Mouse (Mus musculus) stomach, embryonic 14.5 days (tissue): Measurements from ENCODE around the gene Csnk1g1. TPM values are rescaled to one million over a fixed set of nuclear protein-coding genes. Genes with fewer than 3 reads are reported as not detected.

ENCODE experiments used
- ATAC-seq: fragments of 200-750 bp; cut with Nextera tagmentation; 2 replicates; pipeline ENCODE4 v1.8.0; 2017; ENCODE audit warnings: low read depth, moderate TSS enrichment; ENCODE audit not compliant: insufficient number of reproducible peaks, insufficient read depth, low FRiP score
- H3K27ac ChIP-seq: fragments of 300-500 bp; sonication (generic); 2 replicates; pipeline ENCODE4 v1.5.1; 2014; ENCODE audit warnings: mild to moderate bottlenecking, low read length, moderate library complexity, mixed read lengths
- H3K27me3 ChIP-seq: fragments of 300-500 bp; sonication (generic); 2 replicates; pipeline ENCODE4 v1.6.1; 2014; ENCODE audit warnings: low read length, control low read depth, mixed read lengths; ENCODE audit not compliant: control insufficient read depth, insufficient read depth
- H3K36me3 ChIP-seq: fragments of 300-500 bp; sonication (generic); 2 replicates; pipeline ENCODE4 v1.6.1; 2014; ENCODE audit warnings: mild to moderate bottlenecking, control low read depth, low read length, moderate library complexity, mixed read lengths; ENCODE audit not compliant: control insufficient read depth, insufficient read depth
- H3K4me1 ChIP-seq: fragments of 300-500 bp; sonication (generic); 2 replicates; pipeline ENCODE4 v1.6.1; 2014; ENCODE audit warnings: low read length, control low read depth, mixed read lengths; ENCODE audit not compliant: control insufficient read depth, insufficient read depth
- H3K4me2 ChIP-seq: fragments of 300-500 bp; sonication (generic); replicated peaks from 2 replicates; pipeline ENCODE4 v1.6.1; 2014; ENCODE audit warnings: low read depth, low read length, control low read depth
- H3K4me3 ChIP-seq: fragments of 300-500 bp; sonication (generic); 2 replicates; pipeline ENCODE4 v1.5.1; 2014; ENCODE audit warnings: low read depth, low read length, control low read depth
- H3K9ac ChIP-seq: fragments of 300-500 bp; sonication (generic); replicated peaks from 2 replicates; pipeline ENCODE4 v1.6.1; 2014; ENCODE audit warnings: low read depth, mild to moderate bottlenecking, control low read depth, low read length, moderate library complexity, mixed read lengths
- H3K9me3 ChIP-seq: fragments of 300-500 bp; sonication (generic); 2 replicates; pipeline ENCODE4 v1.6.1; 2016; ENCODE audit warnings: low read depth, low read length, control low read depth; ENCODE audit not compliant: control insufficient read depth
- WGBS: fragments of 180-500 bp; shearing (Covaris S2); extraction: QIAGEN DNeasy Blood & Tissue Kit; methylation state at CpG from one replicate; pipeline ENCODE4 v1.1.7; 2014; 5-methylcytosine and 5-hydroxymethylcytosine counted together
- polyA plus RNA-seq: library from polyadenylated mRNA; unstranded; fragments of >200 nt; fragmentation: Nextera tagmentation; extraction: Ambion mirVana; gene quantifications from 2 replicates; pipeline ENCODE4 v1.2.1, GENCODE M21; 2014

Csnk1g1 gene
- polyA plus RNA-seq, 1 experiment from 2014 or later, result 25.3 TPM

- no peak overlapping the region for H3K27ac ChIP-seq
- H3K9me3 ChIP-seq, result no peaks in the 10 kb centered on the region
- peaks cover 39% of the 10 kb centered on the region for H3K36me3 ChIP-seq
- 32% methylated on average over 5 of the region's 5 CpGs for WGBS
- no peak for ATAC-seq
- H3K4me3 ChIP-seq, result no peak overlapping the region
- H3K9ac ChIP-seq, result no peak overlapping the region
- no peaks in the 10 kb centered on the region for H3K27me3 ChIP-seq
- H3K4me2 ChIP-seq, result no peak overlapping the region
- H3K4me1 ChIP-seq, result peaks cover 5% of the 10 kb centered on the region; the same call in 1 of the 2 replicates
Observed at GRCm38 (mm10) chr9:66067542-66067941, 158.8 kb downstream of the Csnk1g1 start.

DNA sequence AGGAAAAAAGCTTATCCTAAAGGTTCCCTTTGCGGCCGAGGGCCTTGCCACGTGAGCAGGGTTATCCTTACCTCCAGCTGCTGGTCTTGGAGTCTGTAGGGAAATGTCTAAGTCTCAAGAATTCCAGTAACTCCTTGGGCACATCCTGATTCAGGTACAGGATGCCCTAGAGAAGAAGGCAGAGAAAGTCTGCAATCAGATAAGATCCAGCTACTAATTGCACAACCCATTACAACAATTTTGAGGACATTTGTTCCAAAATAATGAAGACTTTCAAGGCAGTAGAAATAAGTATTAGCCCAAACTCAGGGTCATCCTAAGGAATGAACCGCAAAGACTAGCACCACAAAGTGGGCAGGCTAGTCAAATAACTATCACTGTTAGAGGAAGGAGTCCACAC lies 159.3 kb downstream of the Csnk1g1 start:
- H3K4me2 ChIP-seq, result no peak overlapping the region
- no peak overlapping the region for H3K27ac ChIP-seq
- 68% methylated on average over 4 of the region's 4 CpGs for WGBS
- H3K9me3 ChIP-seq, result no peaks in the 10 kb centered on the region
- ATAC-seq, result no peak
- H3K9ac ChIP-seq, result no peak overlapping the region
- H3K4me1 ChIP-seq, result peaks cover 5% of the 10 kb centered on the region; the same call in 1 of the 2 replicates
- H3K36me3 ChIP-seq, result peaks cover 33% of the 10 kb centered on the region
- no peaks in the 10 kb centered on the region for H3K27me3 ChIP-seq
- no peak overlapping the region for H3K4me3 ChIP-seq

- Histone ChIP-seq H3K9me3 (no peaks in the 10 kb centered on the region), H3K4me3 (peak overlapping the region; percentile 46), H3K4me2 (peak overlapping the region; percentile 99), H3K27ac (no peak overlapping the region), H3K4me1 (peaks cover 5% of the 10 kb centered on the region; the same call in 1 of the 2 replicates), H3K9ac (peak overlapping the region; percentile 28; the same call in 1 of the 2 replicates), H3K36me3 (peaks cover 26% of the 10 kb centered on the region), H3K27me3 (no peaks in the 10 kb centered on the region)
- WGBS, result under 1% methylated on average over 30 of the region's 30 CpGs
- ATAC-seq, result peak; percentile 10; the same call in 1 of the 2 replicates
Observed at GRCm38 (mm10) chr9:66068971-66069391, 160.3 kb downstream of the Csnk1g1 start.

DNA sequence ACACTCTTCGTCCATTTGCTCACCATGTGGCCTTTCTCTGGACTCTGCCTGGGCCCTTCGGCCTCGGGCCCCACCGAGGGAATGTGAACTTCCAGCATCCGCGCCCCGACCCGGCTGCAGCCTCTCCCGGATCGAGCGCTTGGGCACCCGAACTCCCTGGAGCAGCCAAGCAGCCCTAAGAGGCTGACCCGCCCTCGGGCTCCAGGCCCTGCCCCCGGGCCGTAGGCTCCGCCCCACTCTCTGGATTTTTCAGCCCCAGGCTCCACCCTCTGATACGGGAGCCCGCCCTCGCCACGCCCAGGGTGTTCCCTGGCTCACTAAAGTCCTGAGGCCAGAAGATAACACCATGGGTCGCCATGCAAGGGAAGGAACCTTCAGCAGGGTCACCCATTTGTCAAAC lies 160.9 kb downstream of the Csnk1g1 start, which contains the start of gene Snx22:
Snx22 (minus strand) TSS at position 137 of the 400 bp plus-strand sequence.
- no peak within 1 kb of the TSS for H3K27ac ChIP-seq
- H3K9me3 ChIP-seq, result no peaks in the 10 kb centered on the region
- peaks cover 21% of the 10 kb centered on the region for H3K36me3 ChIP-seq
- peak; percentile 97 for ATAC-seq
- peaks cover 5% of the 10 kb centered on the region; the same call in 1 of the 2 replicates for H3K4me1 ChIP-seq
- WGBS, result 2% methylated on average over 22 of the region's 22 CpGs
- no peaks in the 10 kb centered on the region for H3K27me3 ChIP-seq
- peak within 1 kb of the TSS; percentile 46 for H3K4me3 ChIP-seq
- peak within 1 kb of the TSS; percentile 28 for H3K9ac ChIP-seq
- H3K4me2 ChIP-seq, result peak within 1 kb of the TSS; percentile 99

DNA sequence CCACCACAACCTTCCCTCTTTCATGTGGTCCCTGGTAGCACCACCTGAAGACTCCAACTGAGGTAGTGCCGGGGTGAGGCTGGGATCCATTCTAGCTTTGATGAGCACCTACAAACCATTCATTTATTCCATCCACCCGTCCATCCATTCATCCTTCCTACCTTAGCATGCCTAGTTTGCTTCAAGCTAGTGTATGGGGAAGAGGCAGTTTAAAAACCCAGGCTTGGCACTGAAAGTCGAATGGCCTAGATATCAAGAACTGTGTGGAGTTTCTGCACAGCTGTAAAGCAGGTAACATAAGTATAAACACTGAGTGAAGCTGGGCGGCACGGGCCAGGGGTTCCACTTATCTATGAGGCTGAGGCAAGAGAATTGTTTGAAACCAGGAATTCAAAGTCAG lies 161.4 kb downstream of the Csnk1g1 start:
- Histone ChIP-seq H3K4me3 (no peak overlapping the region), H3K27ac (no peak overlapping the region), H3K4me1 (peaks cover 5% of the 10 kb centered on the region; the same call in 1 of the 2 replicates), H3K36me3 (peaks cover 19% of the 10 kb centered on the region), H3K9me3 (no peaks in the 10 kb centered on the region), H3K9ac (no peak overlapping the region), H3K4me2 (no peak overlapping the region), H3K27me3 (no peaks in the 10 kb centered on the region)
- no peak for ATAC-seq
- 83% methylated on average over 5 of the region's 5 CpGs for WGBS

GRCm38 (mm10) chr9:66072754-66073153 lies 164.0 kb downstream of the Csnk1g1 start:
- 83% methylated on average over 7 of the region's 7 CpGs for WGBS
- Histone ChIP-seq H3K9ac (no peak overlapping the region), H3K4me3 (no peak overlapping the region), H3K4me1 (peaks cover 5% of the 10 kb centered on the region; the same call in 1 of the 2 replicates), H3K4me2 (no peak overlapping the region), H3K36me3 (no peaks in the 10 kb centered on the region), H3K9me3 (no peaks in the 10 kb centered on the region), H3K27ac (no peak overlapping the region), H3K27me3 (no peaks in the 10 kb centered on the region)
- ATAC-seq, result no peak

DNA sequence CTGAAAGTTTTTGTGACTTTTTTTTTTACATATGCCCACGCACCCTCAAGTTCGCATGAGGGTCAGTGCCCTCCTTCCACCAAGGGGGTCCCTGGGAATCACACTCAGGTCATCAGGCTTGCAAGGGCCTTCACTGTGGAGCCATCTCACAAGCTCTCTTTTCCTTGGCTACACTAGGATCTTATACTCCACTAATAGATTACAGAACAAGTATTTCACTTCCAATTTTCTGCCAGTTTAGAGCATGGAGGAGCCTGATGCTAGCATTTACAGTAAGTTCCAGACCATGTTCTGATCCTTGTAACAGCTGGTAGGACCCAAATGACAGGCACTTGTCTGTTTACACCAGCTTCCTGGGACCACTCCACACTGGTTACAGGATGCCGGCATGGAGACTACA lies 169.3 kb downstream of the Csnk1g1 start:
- Histone ChIP-seq H3K9ac (no peak overlapping the region), H3K36me3 (no peaks in the 10 kb centered on the region), H3K4me2 (peak overlapping the region; percentile 23; the same call in 1 of the 2 replicates), H3K4me3 (no peak overlapping the region), H3K4me1 (peaks cover 6% of the 10 kb centered on the region; the same call in 1 of the 2 replicates), H3K27ac (no peak overlapping the region), H3K27me3 (no peaks in the 10 kb centered on the region), H3K9me3 (no peaks in the 10 kb centered on the region)
- WGBS, result 62% methylated on average over 3 of the region's 3 CpGs
- no peak for ATAC-seq

DNA sequence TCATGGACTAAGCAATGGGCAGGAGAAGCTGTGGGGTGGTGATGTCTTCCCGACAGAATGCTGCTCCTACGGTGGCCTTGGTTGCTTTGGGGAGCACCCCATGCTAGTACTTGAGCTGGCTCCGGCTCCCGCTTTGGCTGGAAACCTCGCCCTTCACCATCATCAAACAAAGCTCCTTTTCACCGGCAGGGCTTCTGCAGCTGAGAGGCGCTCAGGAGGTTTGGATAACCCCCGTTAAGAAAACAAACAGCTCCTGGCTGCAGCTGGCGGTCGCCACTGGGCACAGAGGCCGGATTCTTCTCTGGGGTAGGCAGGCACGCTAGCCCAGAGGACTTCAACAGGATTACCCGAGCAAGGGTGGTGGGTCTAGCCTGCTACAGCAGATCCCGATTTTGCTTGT lies 169.8 kb downstream of the Csnk1g1 start:
- H3K4me1 ChIP-seq, result peaks cover 6% of the 10 kb centered on the region; the same call in 1 of the 2 replicates
- 2% methylated on average over 14 of the region's 14 CpGs for WGBS
- no peak overlapping the region for H3K4me3 ChIP-seq
- H3K9me3 ChIP-seq, result no peaks in the 10 kb centered on the region
- no peak for ATAC-seq
- H3K36me3 ChIP-seq, result no peaks in the 10 kb centered on the region
- no peak overlapping the region for H3K27ac ChIP-seq
- H3K27me3 ChIP-seq, result no peaks in the 10 kb centered on the region
- H3K9ac ChIP-seq, result no peak overlapping the region
- H3K4me2 ChIP-seq, result peak overlapping the region; percentile 23; the same call in 1 of the 2 replicates
